Mouse (Mus musculus) left cerebral cortex, adult 9 months (tissue): ENCODE results near the gene Tekt4.

ENCODE experiments used
- DNase-seq, 2 experiments: peaks; one replicate each; pipeline ENCODE4 v3.0.0; 2022; ENCODE audit warnings: low spot score in 2 of 2

Gene Tekt4

GRCm38 (mm10) chr17:25432433-25433181 lies 21.8 kb upstream of the Tekt4 start:
- no peak for DNase-seq

- no peak for DNase-seq
Measured at GRCm38 (mm10) chr17:25433223-25433616, 21.2 kb upstream of the Tekt4 start.

- DNase-seq = peak in 1 of 2 experiments; percentile 61
Measured at GRCm38 (mm10) chr17:25433617-25434606, 20.5 kb upstream of the Tekt4 start, which contains the start of gene Cacna1h. TSS of gene Cacna1h (minus strand) at chr17:25433783.

- no peak for DNase-seq
Measured at GRCm38 (mm10) chr17:25441417-25441816, 13.0 kb upstream of the Tekt4 start.

GRCm38 (mm10) chr17:25442889-25443288 lies 11.5 kb upstream of the Tekt4 start:
- no peak for DNase-seq

GRCm38 (mm10) chr17:25445074-25445473 lies 9.3 kb upstream of the Tekt4 start:
- no peak for DNase-seq

GRCm38 (mm10) chr17:25445841-25446240 lies 8.6 kb upstream of the Tekt4 start:
- no peak for DNase-seq

GRCm38 (mm10) chr17:25447865-25448264 lies 6.5 kb upstream of the Tekt4 start:
- DNase-seq = no peak

GRCm38 (mm10) chr17:25450329-25450728 lies 4.1 kb upstream of the Tekt4 start:
- DNase-seq = no peak

- DNase-seq = no peak
Measured at GRCm38 (mm10) chr17:25452246-25452965, 2.0 kb upstream of the Tekt4 start.

GRCm38 (mm10) chr17:25456540-25456939 lies 2.1 kb downstream of the Tekt4 start:
- DNase-seq = peak in 1 of 2 experiments; percentile 64

- no peak for DNase-seq
Measured at GRCm38 (mm10) chr17:25462236-25462875, 7.9 kb downstream of the Tekt4 start.

GRCm38 (mm10) chr17:25463326-25463945 lies 9.0 kb downstream of the Tekt4 start:
- no peak for DNase-seq

GRCm38 (mm10) chr17:25464091-25464490 lies 9.7 kb downstream of the Tekt4 start:
- no peak for DNase-seq

GRCm38 (mm10) chr17:25466257-25466656 lies 11.8 kb downstream of the Tekt4 start:
- DNase-seq = no peak

GRCm38 (mm10) chr17:25467781-25468180 lies 13.4 kb downstream of the Tekt4 start:
- no peak for DNase-seq

- no peak for DNase-seq
Measured at GRCm38 (mm10) chr17:25468301-25468700, 13.9 kb downstream of the Tekt4 start.

GRCm38 (mm10) chr17:25469798-25470197 lies 15.4 kb downstream of the Tekt4 start:
- DNase-seq = peak in 1 of 2 experiments; percentile 76

- DNase-seq = no peak
Measured at GRCm38 (mm10) chr17:25471418-25471817, 17.0 kb downstream of the Tekt4 start.

- DNase-seq = no peak
Measured at GRCm38 (mm10) chr17:25472044-25472443, 17.6 kb downstream of the Tekt4 start.
